Mouse (Mus musculus): ENCODE results near the gene Dpep1. TPM values are rescaled to one million over a fixed set of nuclear protein-coding genes. Genes with fewer than 3 reads are reported as not detected.

Dpep1 gene
- 7.5 and 12.6 TPM in 2 replicates for polyA plus RNA-seq (2015; fragmentation: Nextera tagmentation; extraction: Ambion mirVana)

DNA sequence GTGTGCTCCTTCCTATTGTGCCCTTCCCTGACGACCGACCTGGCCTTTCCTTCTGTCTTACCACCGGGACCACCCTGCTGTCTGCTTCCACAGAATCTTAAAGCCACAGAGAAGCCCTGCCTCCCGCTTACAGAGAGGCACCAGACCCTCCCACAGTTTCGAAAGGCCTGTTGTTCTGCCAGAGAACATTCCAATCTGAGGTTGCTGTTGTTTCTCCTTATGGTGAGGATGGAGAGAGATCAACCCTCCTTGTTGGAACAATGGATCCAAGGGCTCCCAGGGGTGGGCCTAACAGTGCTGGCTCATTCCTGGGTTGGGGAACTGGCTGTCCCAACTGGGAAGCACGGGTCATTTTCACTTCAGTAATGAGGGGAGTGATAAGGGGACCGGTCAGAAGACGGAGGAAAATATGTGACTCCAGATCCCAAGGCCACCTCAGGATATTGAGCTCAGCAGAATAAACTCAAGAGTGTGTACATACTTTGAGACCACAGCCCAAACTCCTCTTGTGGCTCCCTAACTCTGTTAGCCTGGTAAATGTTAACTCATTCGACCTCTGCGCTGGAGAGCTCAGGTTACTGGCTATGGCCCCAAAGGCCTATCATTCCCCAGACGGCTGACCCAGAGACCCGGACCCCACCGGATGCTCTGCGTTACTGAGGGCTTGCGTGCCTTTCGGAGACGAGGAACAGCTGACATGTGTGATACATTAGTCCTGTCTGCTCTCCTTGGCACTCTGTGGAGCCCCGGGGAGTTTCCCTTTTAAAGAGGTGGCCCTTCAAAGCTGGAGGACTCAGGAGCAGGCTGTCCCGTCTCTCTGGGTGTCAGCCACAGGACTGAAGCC lies at the start of gene Dpep1:
Gene Dpep1, plus strand, starts transcription at position 677 of the 844 bp plus-strand sequence.
- Histone ChIP-seq H3K4me1 (ENCODE audit: control insufficient read depth, insufficient read depth, low read length) (peaks cover 14% of the 10 kb centered on the region), H3K4me3 (ENCODE audit: low read length) (no peak within 1 kb of the TSS), H3K27me3 (replicated peaks; ENCODE audit: control insufficient read depth, insufficient read depth, low read length) (no peaks in the 10 kb centered on the region), H3K27ac (ENCODE audit: low read length) (peak within 1 kb of the TSS; percentile 23), H3K36me3 (ENCODE audit: control insufficient read depth, insufficient read depth, low read length) (no peaks in the 10 kb centered on the region), H3K4me2 (ENCODE audit: low read depth, low read length) (no peak within 1 kb of the TSS), H3K9me3 (ENCODE audit: control insufficient read depth, low read length) (no peaks in the 10 kb centered on the region), H3K9ac (ENCODE audit: low read depth, low read length) (peak within 1 kb of the TSS; percentile 43)
- no peak for ATAC-seq
- WGBS, result 27% methylated on average over 19 of the region's 19 CpGs

GRCm38 (mm10) chr8:123136287-123136686 lies 49.8 kb upstream of the Dpep1 start:
- no peak overlapping the region for H3K4me3 ChIP-seq (ENCODE audit: low read length)

DNA sequence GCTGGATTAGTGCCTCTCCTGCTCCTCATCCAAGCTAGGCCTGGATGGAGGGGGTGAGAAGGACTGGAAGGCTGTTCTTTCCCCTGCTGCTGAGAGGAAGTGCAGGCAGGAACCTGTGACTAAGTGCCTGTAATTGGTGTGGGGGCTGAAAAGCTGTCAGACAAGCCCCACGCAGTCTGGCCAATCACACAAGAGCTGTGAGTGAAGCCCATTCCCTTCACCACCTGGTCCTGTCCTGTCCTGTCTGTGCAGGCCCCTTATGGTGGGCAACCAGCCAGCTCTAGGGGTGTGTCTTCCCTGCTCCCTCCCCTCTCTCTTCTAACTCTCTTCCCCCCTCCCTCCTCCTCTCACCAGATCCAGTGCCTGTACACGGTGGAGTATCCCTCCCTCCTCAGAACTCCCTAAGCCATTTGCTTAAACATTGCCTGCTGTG lies 48.4 kb upstream of the Dpep1 start:
- Histone ChIP-seq H3K4me1 (ENCODE audit: control insufficient read depth, insufficient read depth, low read length) (peaks cover 15% of the 10 kb centered on the region), H3K9ac (ENCODE audit: low read depth, low read length) (no peak overlapping the region), H3K9me3 (ENCODE audit: control insufficient read depth, low read length) (no peaks in the 10 kb centered on the region), H3K4me2 (ENCODE audit: low read depth, low read length) (no peak overlapping the region), H3K4me3 (ENCODE audit: low read length) (no peak overlapping the region), H3K27ac (ENCODE audit: low read length) (peak overlapping the region; percentile 78), H3K27me3 (replicated peaks; ENCODE audit: control insufficient read depth, insufficient read depth, low read length) (no peaks in the 10 kb centered on the region), H3K36me3 (ENCODE audit: control insufficient read depth, insufficient read depth, low read length) (no peaks in the 10 kb centered on the region)
- peak; percentile 87 for ATAC-seq
- 21% methylated on average over 2 of the region's 2 CpGs for WGBS

More at GRCm38 (mm10) chr8:123136287-123136686, 49.8 kb upstream of the Dpep1 start:
- Histone ChIP-seq H3K27me3 (replicated peaks; ENCODE audit: control insufficient read depth, insufficient read depth, low read length) (no peaks in the 10 kb centered on the region), H3K4me1 (ENCODE audit: control insufficient read depth, insufficient read depth, low read length) (peaks cover 14% of the 10 kb centered on the region), H3K9ac (ENCODE audit: low read depth, low read length) (no peak overlapping the region), H3K27ac (ENCODE audit: low read length) (no peak overlapping the region), H3K4me2 (ENCODE audit: low read depth, low read length) (no peak overlapping the region), H3K36me3 (ENCODE audit: control insufficient read depth, insufficient read depth, low read length) (no peaks in the 10 kb centered on the region), H3K9me3 (ENCODE audit: control insufficient read depth, low read length) (no peaks in the 10 kb centered on the region)
- ATAC-seq, result no peak
- WGBS, result 76% methylated on average over 9 of the region's 9 CpGs

DNA sequence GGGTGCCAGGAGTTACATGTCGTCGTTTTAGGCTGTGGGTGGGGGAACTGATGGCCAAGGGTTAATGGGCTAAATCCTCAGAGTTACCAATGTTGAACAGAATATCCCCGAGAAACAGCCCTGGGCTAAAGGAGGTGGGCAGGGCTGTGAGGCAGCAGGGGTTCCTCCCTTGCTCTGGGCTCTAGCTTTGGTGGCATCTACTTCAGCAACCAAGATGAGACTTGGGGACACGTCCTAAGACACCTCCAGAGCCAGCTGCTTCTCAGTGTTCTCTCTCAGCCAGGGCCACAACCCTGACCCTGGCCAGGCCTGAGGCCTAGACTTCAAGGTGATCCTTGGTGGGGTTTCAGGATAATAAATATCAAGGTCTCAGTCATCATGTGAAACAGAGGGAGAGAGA lies 47.3 kb upstream of the Dpep1 start:
- Histone ChIP-seq H3K27ac (ENCODE audit: low read length) (peak overlapping the region; percentile 78; the same call in 1 of the 2 replicates), H3K4me2 (ENCODE audit: low read depth, low read length) (no peak overlapping the region), H3K36me3 (ENCODE audit: control insufficient read depth, insufficient read depth, low read length) (no peaks in the 10 kb centered on the region), H3K4me3 (ENCODE audit: low read length) (no peak overlapping the region), H3K27me3 (replicated peaks; ENCODE audit: control insufficient read depth, insufficient read depth, low read length) (no peaks in the 10 kb centered on the region), H3K9ac (ENCODE audit: low read depth, low read length) (no peak overlapping the region), H3K9me3 (ENCODE audit: control insufficient read depth, low read length) (no peaks in the 10 kb centered on the region), H3K4me1 (ENCODE audit: control insufficient read depth, insufficient read depth, low read length) (peaks cover 16% of the 10 kb centered on the region)
- 61% methylated on average over 4 of the region's 4 CpGs for WGBS
- no peak for ATAC-seq

- Histone ChIP-seq H3K9me3 (ENCODE audit: control insufficient read depth, low read length) (no peaks in the 10 kb centered on the region), H3K27ac (ENCODE audit: low read length) (peak overlapping the region; percentile 69), H3K4me3 (ENCODE audit: low read length) (no peak overlapping the region), H3K9ac (ENCODE audit: low read depth, low read length) (peak overlapping the region; percentile 16; the same call in 1 of the 2 replicates), H3K4me2 (ENCODE audit: low read depth, low read length) (no peak overlapping the region), H3K27me3 (replicated peaks; ENCODE audit: control insufficient read depth, insufficient read depth, low read length) (no peaks in the 10 kb centered on the region), H3K36me3 (ENCODE audit: control insufficient read depth, insufficient read depth, low read length) (no peaks in the 10 kb centered on the region), H3K4me1 (ENCODE audit: control insufficient read depth, insufficient read depth, low read length) (peaks cover 20% of the 10 kb centered on the region)
- peak; percentile 19 for ATAC-seq
- WGBS, result 58% methylated on average over 14 of the region's 14 CpGs
These were observed 44.1 kb upstream of the Dpep1 start for GRCm38 (mm10) chr8:123141741-123142462.

GRCm38 (mm10) chr8:123145279-123145678 lies 40.8 kb upstream of the Dpep1 start:
- ATAC-seq, result no peak
- WGBS, result 67% methylated on average over 6 of the region's 6 CpGs
- Histone ChIP-seq H3K4me2 (ENCODE audit: low read depth, low read length) (no peak overlapping the region), H3K4me1 (ENCODE audit: control insufficient read depth, insufficient read depth, low read length) (peaks cover 6% of the 10 kb centered on the region; the same call in 1 of the 2 replicates), H3K27ac (ENCODE audit: low read length) (no peak overlapping the region), H3K9me3 (ENCODE audit: control insufficient read depth, low read length) (no peaks in the 10 kb centered on the region), H3K9ac (ENCODE audit: low read depth, low read length) (no peak overlapping the region), H3K27me3 (replicated peaks; ENCODE audit: control insufficient read depth, insufficient read depth, low read length) (no peaks in the 10 kb centered on the region), H3K36me3 (ENCODE audit: control insufficient read depth, insufficient read depth, low read length) (no peaks in the 10 kb centered on the region), H3K4me3 (ENCODE audit: low read length) (no peak overlapping the region)

DNA sequence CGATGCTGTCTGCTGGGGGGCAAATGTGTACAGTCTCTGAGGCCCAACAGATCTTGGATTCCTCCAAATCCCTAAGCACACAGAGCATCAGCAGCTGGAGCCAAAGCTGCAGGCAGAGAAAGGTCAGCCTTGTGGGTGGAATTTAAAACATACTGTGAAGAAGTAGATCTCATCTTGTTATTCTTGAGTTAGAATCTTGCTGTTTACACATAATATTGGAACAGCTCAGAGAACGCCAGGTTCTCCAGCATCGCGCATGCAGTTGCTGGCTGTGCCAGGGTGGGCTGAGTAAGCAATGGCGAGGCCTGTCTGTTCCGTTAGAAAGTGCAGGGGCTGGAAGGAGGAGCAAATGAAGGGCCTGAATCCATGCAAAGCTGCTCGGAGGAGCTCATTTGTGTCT lies 39.7 kb upstream of the Dpep1 start:
- Histone ChIP-seq H3K27me3 (replicated peaks; ENCODE audit: control insufficient read depth, insufficient read depth, low read length) (no peaks in the 10 kb centered on the region), H3K4me2 (ENCODE audit: low read depth, low read length) (no peak overlapping the region), H3K9me3 (ENCODE audit: control insufficient read depth, low read length) (no peaks in the 10 kb centered on the region), H3K9ac (ENCODE audit: low read depth, low read length) (no peak overlapping the region), H3K4me1 (ENCODE audit: control insufficient read depth, insufficient read depth, low read length) (peaks cover 6% of the 10 kb centered on the region; the same call in 1 of the 2 replicates), H3K27ac (ENCODE audit: low read length) (peak overlapping the region; percentile 80), H3K4me3 (ENCODE audit: low read length) (no peak overlapping the region), H3K36me3 (ENCODE audit: control insufficient read depth, insufficient read depth, low read length) (no peaks in the 10 kb centered on the region)
- WGBS, result 45% methylated on average over 7 of the region's 7 CpGs
- ATAC-seq, result no peak

DNA sequence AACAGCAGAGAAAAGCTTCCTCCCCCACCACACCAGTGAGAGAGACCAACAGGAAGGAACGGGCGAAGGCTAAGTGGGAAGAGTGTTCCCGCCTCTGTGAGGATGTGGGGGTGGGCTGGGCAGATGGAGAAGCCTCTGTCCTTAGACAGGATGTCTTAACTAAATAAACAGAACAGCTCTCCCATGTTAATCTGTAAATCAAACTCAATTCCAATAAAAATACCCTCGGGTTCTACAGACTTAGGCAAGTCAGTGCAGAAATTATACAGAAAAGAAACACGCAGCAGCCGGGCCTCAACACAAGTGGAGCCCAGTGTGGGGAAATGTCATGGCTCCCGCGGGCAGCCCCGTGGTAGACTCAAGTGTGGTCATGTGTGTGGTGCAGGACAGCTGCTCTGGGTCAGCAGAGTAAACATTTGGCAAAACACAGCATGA lies 35.3 kb upstream of the Dpep1 start:
- H3K27ac ChIP-seq (ENCODE audit: low read length), result peak overlapping the region; percentile 68
- peak; percentile 77 for ATAC-seq

DNA sequence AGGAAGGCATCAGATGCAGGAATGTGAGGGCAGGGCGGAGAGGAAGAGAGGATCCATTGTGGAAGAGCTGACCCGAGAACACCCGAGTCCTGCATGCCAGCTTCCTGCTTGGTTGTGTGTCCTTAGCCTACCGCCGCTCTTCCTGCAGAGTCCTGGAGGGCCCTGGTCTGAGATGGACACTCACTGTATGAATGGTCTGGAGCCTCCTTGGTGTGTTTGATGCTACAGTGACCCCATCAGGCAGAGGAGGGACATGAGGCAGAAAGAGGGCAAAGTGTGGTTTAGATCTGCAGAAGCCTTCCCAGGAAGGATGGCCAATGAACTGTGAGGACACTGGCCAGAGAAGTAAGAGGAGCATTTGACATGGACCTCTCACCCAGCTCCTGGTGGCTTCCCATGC lies 30.9 kb upstream of the Dpep1 start:
- Histone ChIP-seq H3K4me1 (ENCODE audit: control insufficient read depth, insufficient read depth, low read length) (peaks cover 9% of the 10 kb centered on the region; the same call in 1 of the 2 replicates), H3K4me2 (ENCODE audit: low read depth, low read length) (no peak overlapping the region), H3K27me3 (replicated peaks; ENCODE audit: control insufficient read depth, insufficient read depth, low read length) (no peaks in the 10 kb centered on the region), H3K9me3 (ENCODE audit: control insufficient read depth, low read length) (no peaks in the 10 kb centered on the region), H3K9ac (ENCODE audit: low read depth, low read length) (no peak overlapping the region), H3K4me3 (ENCODE audit: low read length) (no peak overlapping the region), H3K27ac (ENCODE audit: low read length) (no peak overlapping the region), H3K36me3 (ENCODE audit: control insufficient read depth, insufficient read depth, low read length) (no peaks in the 10 kb centered on the region)
- 77% methylated on average over 5 of the region's 5 CpGs for WGBS
- no peak for ATAC-seq

More for the DNA sequence above, 35.3 kb upstream of the Dpep1 start:
- H3K27me3 ChIP-seq (replicated peaks; ENCODE audit: control insufficient read depth, insufficient read depth, low read length), result no peaks in the 10 kb centered on the region
- 0 out of 2 replicates have a peak, but pooled peaks cover 3% of the 10 kb centered on the region for H3K4me1 ChIP-seq (ENCODE audit: control insufficient read depth, insufficient read depth, low read length)
- no peak overlapping the region for H3K9ac ChIP-seq (ENCODE audit: low read depth, low read length)
- H3K36me3 ChIP-seq (ENCODE audit: control insufficient read depth, insufficient read depth, low read length), result no peaks in the 10 kb centered on the region
- no peak overlapping the region for H3K4me2 ChIP-seq (ENCODE audit: low read depth, low read length)
- no peak overlapping the region for H3K4me3 ChIP-seq (ENCODE audit: low read length)
- 35% methylated on average over 9 of the region's 9 CpGs for WGBS
- no peaks in the 10 kb centered on the region for H3K9me3 ChIP-seq (ENCODE audit: control insufficient read depth, low read length)
